Mouse (Mus musculus): Measurements from ENCODE around the gene Mboat2. TPM values are rescaled to one million over a fixed set of nuclear protein-coding genes. Genes with fewer than 3 reads are reported as not detected.

Mboat2 gene
- total and polyA plus RNA-seq, 2 experiments from 2014 or later, result 24.8 to 34.4 TPM

DNA sequence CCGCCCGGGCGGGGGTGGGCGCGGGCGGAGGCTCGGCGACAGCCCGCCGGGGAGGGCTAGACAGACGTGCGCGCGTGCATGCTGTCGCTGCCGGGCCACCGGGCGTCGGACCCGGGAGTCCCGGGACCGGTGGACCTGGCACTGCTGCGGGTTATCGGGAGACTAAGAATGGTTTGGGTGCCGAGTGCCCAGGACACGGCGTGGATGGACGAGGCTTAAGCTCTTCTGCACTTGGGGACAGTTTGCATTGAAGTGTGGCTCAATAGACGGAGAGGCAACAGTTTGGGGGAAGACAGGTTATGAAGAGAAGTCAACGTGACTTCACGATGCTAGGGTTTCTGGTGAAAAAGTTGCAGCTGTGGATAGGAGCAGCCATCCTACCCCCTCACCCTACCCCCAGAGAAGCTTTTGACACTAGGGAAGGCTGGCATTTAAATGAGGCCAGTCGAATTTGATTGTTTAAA is 1.3 kb downstream of the Mboat2 start:
- no peak for DNase-seq (ENCODE audit: low spot score)
- Histone ChIP-seq H3K9me3 (replicated peaks; ENCODE audit: control insufficient read depth, low read length) (no peaks in the 10 kb centered on the region), H3K4me1 (ENCODE audit: control insufficient read depth, insufficient read depth) (peaks cover 14% of the 10 kb centered on the region), H3K4me3 (ENCODE audit: low read depth, low read length) (peak overlapping the region; percentile 91), H3K27ac (ENCODE audit: low read depth) (peak overlapping the region; percentile 92), H3K27me3 (ENCODE audit: control insufficient read depth, insufficient read depth, low read length) (no peaks in the 10 kb centered on the region), H3K4me2 (ENCODE audit: low read depth, low read length) (peak overlapping the region; percentile 88), H3K9ac (replicated peaks; ENCODE audit: low read depth, low read length) (peak overlapping the region; percentile 74), H3K36me3 (replicated peaks; ENCODE audit: control insufficient read depth, insufficient read depth, low read length) (no peaks in the 10 kb centered on the region)
- under 1% methylated on average over 29 of the region's 32 CpGs for WGBS
- TF ChIP-seq CTCF (IDR thresholded peaks at IDR 0.05; ENCODE audit: low read depth) (no peak), EP300 (IDR thresholded peaks at IDR 0.05; ENCODE audit: low read depth) (no peak)
- no peak; the same call in 1 of the 2 replicates for ATAC-seq (ENCODE audit: insufficient read depth, low read depth)

- H3K9ac ChIP-seq (replicated peaks; ENCODE audit: low read depth, low read length), result peak overlapping the region; percentile 74
- WGBS, result 30% methylated on average over 2 of the region's 2 CpGs
Measured at GRCm38 (mm10) chr12:24832438-24832837, 1.8 kb downstream of the Mboat2 start.

DNA sequence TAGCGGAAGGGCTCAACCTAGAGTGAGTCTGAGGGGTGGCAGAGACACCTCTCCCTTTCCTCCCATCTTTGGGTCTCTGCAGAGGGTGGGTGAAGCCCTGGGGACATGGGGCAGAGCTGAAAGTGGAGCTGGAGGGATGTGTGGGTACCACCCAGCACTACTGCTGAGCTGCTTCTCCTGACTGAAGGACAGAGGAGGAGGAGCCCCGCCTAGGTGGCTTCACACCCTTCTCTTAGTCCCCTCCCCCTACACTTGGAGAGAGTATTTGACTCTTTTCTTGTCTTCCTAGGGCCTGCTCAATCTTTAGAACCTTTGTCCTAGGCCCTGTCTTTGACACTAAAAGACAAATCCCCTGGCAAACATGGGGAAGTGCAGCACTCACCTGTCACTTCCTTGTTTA is 7.3 kb downstream of the Mboat2 start:
- TF ChIP-seq EP300 (IDR thresholded peaks at IDR 0.05; ENCODE audit: low read depth), result no peak
- TF ChIP-seq CTCF (IDR thresholded peaks at IDR 0.05; ENCODE audit: low read depth), result no peak

More at GRCm38 (mm10) chr12:24832438-24832837, 1.8 kb downstream of the Mboat2 start:
- H3K27me3 ChIP-seq (ENCODE audit: control insufficient read depth, insufficient read depth, low read length), result no peaks in the 10 kb centered on the region
- H3K4me1 ChIP-seq (ENCODE audit: control insufficient read depth, insufficient read depth), result peaks cover 14% of the 10 kb centered on the region
- H3K36me3 ChIP-seq (replicated peaks; ENCODE audit: control insufficient read depth, insufficient read depth, low read length), result no peaks in the 10 kb centered on the region
- H3K4me3 ChIP-seq (ENCODE audit: low read depth, low read length), result peak overlapping the region; percentile 91
- DNase-seq (ENCODE audit: low spot score) (no peak), ATAC-seq (ENCODE audit: insufficient read depth, low read depth) (no peak)
- H3K4me2 ChIP-seq (ENCODE audit: low read depth, low read length), result peak overlapping the region; percentile 88
- peak overlapping the region; percentile 92 for H3K27ac ChIP-seq (ENCODE audit: low read depth)
- no peak for TF ChIP-seq EP300 (IDR thresholded peaks at IDR 0.05; ENCODE audit: low read depth)
- no peak for TF ChIP-seq CTCF (IDR thresholded peaks at IDR 0.05; ENCODE audit: low read depth)
- no peaks in the 10 kb centered on the region for H3K9me3 ChIP-seq (replicated peaks; ENCODE audit: control insufficient read depth, low read length)

DNA sequence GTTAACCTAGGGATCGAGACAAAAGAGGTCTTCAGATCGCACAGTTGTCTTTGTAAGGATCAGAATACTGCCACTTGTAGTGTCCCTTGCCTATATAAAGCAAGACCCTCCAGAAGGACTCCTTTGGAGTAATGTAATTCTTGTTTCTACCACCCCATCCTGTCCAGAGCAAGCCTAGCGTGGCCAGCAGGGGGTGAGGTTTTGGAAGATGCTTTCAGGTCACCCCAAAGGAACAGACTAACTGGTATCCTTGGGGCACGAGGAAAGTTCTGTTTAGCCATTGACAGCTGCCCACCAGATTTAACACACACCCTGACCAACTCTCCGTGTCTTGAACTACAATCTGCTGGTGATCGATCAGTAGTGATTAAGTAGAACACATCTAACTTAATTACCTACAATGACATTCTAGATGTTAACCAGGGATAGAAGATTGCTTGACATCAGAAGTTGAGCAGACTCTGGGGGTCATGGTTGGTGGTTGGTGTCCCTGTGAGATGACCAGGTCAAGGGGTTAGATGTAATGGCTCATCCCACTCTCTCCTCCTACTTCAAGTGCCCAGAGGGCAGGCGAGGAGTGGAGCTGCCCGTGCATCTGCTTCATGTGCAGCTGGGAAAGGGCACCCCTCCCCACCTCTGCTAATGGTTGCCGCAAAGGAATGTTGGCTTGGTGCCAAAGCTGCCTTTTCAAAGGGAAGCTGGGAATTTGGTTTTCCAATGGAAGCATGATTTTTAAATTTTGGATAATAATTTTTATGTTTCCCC is 10.6 kb downstream of the Mboat2 start:
- WGBS, result 54% methylated on average over 9 of the region's 9 CpGs
- Histone ChIP-seq H3K36me3 (replicated peaks; ENCODE audit: control insufficient read depth, insufficient read depth, low read length) (no peaks in the 10 kb centered on the region), H3K4me2 (ENCODE audit: low read depth, low read length) (no peak overlapping the region), H3K9me3 (replicated peaks; ENCODE audit: control insufficient read depth, low read length) (no peaks in the 10 kb centered on the region), H3K27me3 (ENCODE audit: control insufficient read depth, insufficient read depth, low read length) (no peaks in the 10 kb centered on the region), H3K4me3 (ENCODE audit: low read depth, low read length) (no peak overlapping the region), H3K4me1 (ENCODE audit: control insufficient read depth, insufficient read depth) (peaks cover 41% of the 10 kb centered on the region), H3K9ac (replicated peaks; ENCODE audit: low read depth, low read length) (no peak overlapping the region), H3K27ac (ENCODE audit: low read depth) (peak overlapping the region; percentile 36; the same call in 1 of the 2 replicates)
- ATAC-seq (ENCODE audit: insufficient read depth, low read depth) (peak; percentile 66; the same call in 1 of the 2 replicates), DNase-seq (ENCODE audit: low spot score) (peak; percentile 48)
- no peak for TF ChIP-seq EP300 (IDR thresholded peaks at IDR 0.05; ENCODE audit: low read depth)
- TF ChIP-seq CTCF (IDR thresholded peaks at IDR 0.05; ENCODE audit: low read depth), result peak; percentile 24; the same call in 1 of the 2 replicates

More for the DNA sequence above, 7.3 kb downstream of the Mboat2 start:
- Histone ChIP-seq H3K36me3 (replicated peaks; ENCODE audit: control insufficient read depth, insufficient read depth, low read length) (no peaks in the 10 kb centered on the region), H3K4me2 (ENCODE audit: low read depth, low read length) (no peak overlapping the region), H3K4me1 (ENCODE audit: control insufficient read depth, insufficient read depth) (peaks cover 24% of the 10 kb centered on the region), H3K4me3 (ENCODE audit: low read depth, low read length) (no peak overlapping the region), H3K27me3 (ENCODE audit: control insufficient read depth, insufficient read depth, low read length) (no peaks in the 10 kb centered on the region), H3K27ac (ENCODE audit: low read depth) (no peak overlapping the region), H3K9ac (replicated peaks; ENCODE audit: low read depth, low read length) (no peak overlapping the region), H3K9me3 (replicated peaks; ENCODE audit: control insufficient read depth, low read length) (no peaks in the 10 kb centered on the region)
- 83% methylated on average over 2 of the region's 2 CpGs for WGBS
- DNase-seq (ENCODE audit: low spot score), result no peak
- no peak for ATAC-seq (ENCODE audit: insufficient read depth, low read depth)

GRCm38 (mm10) chr12:24842299-24842910 is 11.7 kb downstream of the Mboat2 start:
- TF ChIP-seq CTCF (IDR thresholded peaks at IDR 0.05; ENCODE audit: low read depth), result no peak
- no peak for TF ChIP-seq EP300 (IDR thresholded peaks at IDR 0.05; ENCODE audit: low read depth)
- Histone ChIP-seq H3K27me3 (ENCODE audit: control insufficient read depth, insufficient read depth, low read length) (no peaks in the 10 kb centered on the region), H3K4me3 (ENCODE audit: low read depth, low read length) (no peak overlapping the region), H3K4me2 (ENCODE audit: low read depth, low read length) (no peak overlapping the region), H3K9me3 (replicated peaks; ENCODE audit: control insufficient read depth, low read length) (no peaks in the 10 kb centered on the region), H3K27ac (ENCODE audit: low read depth) (peak overlapping the region; percentile 36), H3K4me1 (ENCODE audit: control insufficient read depth, insufficient read depth) (peaks cover 42% of the 10 kb centered on the region), H3K36me3 (replicated peaks; ENCODE audit: control insufficient read depth, insufficient read depth, low read length) (no peaks in the 10 kb centered on the region), H3K9ac (replicated peaks; ENCODE audit: low read depth, low read length) (no peak overlapping the region)
- ATAC-seq (ENCODE audit: insufficient read depth, low read depth), result no peak
- 40% methylated on average over 11 of the region's 11 CpGs for WGBS
- DNase-seq (ENCODE audit: low spot score), result no peak

Measured in heart, postnatal 0 days (tissue).